Mouse (Mus musculus) adipocyte (in vitro differentiated cells): ENCODE measurements around the gene Rita1.

Experiments
- DNase-seq: peaks from one replicate; pipeline ENCODE4 v3.0.0-alpha.2; 2016; ENCODE audit warnings: low spot score

Rita1 gene

GRCm38 (mm10) chr5:120627515-120628300 lies 15.3 kb upstream of the Rita1 start:
- no peak for DNase-seq

GRCm38 (mm10) chr5:120626399-120626798 lies 14.0 kb upstream of the Rita1 start:
- no peak for DNase-seq

GRCm38 (mm10) chr5:120624427-120624826 lies 12.0 kb upstream of the Rita1 start:
- no peak for DNase-seq

GRCm38 (mm10) chr5:120622198-120622851 lies 9.9 kb upstream of the Rita1 start:
- no peak for DNase-seq

GRCm38 (mm10) chr5:120621846-120622197 lies 9.4 kb upstream of the Rita1 start:
- DNase-seq = no peak

GRCm38 (mm10) chr5:120621078-120621765 lies 8.8 kb upstream of the Rita1 start:
- no peak for DNase-seq

GRCm38 (mm10) chr5:120620375-120621077 lies 8.1 kb upstream of the Rita1 start:
- peak; percentile 73 for DNase-seq

GRCm38 (mm10) chr5:120619201-120619600 lies 6.8 kb upstream of the Rita1 start:
- DNase-seq = peak; percentile 57

- no peak for DNase-seq
Observed at GRCm38 (mm10) chr5:120618778-120619177, 6.4 kb upstream of the Rita1 start.

GRCm38 (mm10) chr5:120615903-120616302 lies 3.5 kb upstream of the Rita1 start:
- peak; percentile 52 for DNase-seq

- peak; percentile 100 for DNase-seq
Observed at GRCm38 (mm10) chr5:120612822-120613604, 624 bp upstream of the Rita1 start.

- DNase-seq = no peak
Observed at GRCm38 (mm10) chr5:120611416-120611815, 973 bp downstream of the Rita1 start.

- no peak for DNase-seq
Observed at GRCm38 (mm10) chr5:120610906-120611305, 1.5 kb downstream of the Rita1 start.

GRCm38 (mm10) chr5:120609246-120609775 lies 3.1 kb downstream of the Rita1 start:
- no peak for DNase-seq

GRCm38 (mm10) chr5:120607335-120607734 lies 5.1 kb downstream of the Rita1 start:
- DNase-seq = no peak

GRCm38 (mm10) chr5:120606590-120607200 lies 5.7 kb downstream of the Rita1 start:
- no peak for DNase-seq

- peak; percentile 97 for DNase-seq
Observed at GRCm38 (mm10) chr5:120605688-120606087, 6.7 kb downstream of the Rita1 start.

- no peak for DNase-seq
Observed at GRCm38 (mm10) chr5:120605241-120605661, 7.1 kb downstream of the Rita1 start.

GRCm38 (mm10) chr5:120604839-120605238 lies 7.5 kb downstream of the Rita1 start:
- peak; percentile 87 for DNase-seq

- DNase-seq = no peak
Observed at GRCm38 (mm10) chr5:120603515-120603914, 8.9 kb downstream of the Rita1 start.

- no peak for DNase-seq
Observed at GRCm38 (mm10) chr5:120602210-120602609, 10.2 kb downstream of the Rita1 start.
